Mouse (Mus musculus) testis, adult 2 months (tissue): ENCODE measurements around the gene Sirt7. TPM values are rescaled to one million over a fixed set of nuclear protein-coding genes. Genes with fewer than 3 reads are reported as not detected.

ENCODE experiments used
- H3K27ac ChIP-seq: fragments of 200-500 bp; 2 replicates; pipeline ENCODE4 v1.5.1; 2012; ENCODE audit warnings: low read depth, low read length; ENCODE audit not compliant: control insufficient read depth, insufficient read depth
- H3K27me3 ChIP-seq: fragments of 200-500 bp; 2 replicates; pipeline ENCODE4 v1.6.1; 2012; ENCODE audit warnings: mild to moderate bottlenecking, low read length, moderate library complexity; ENCODE audit not compliant: control insufficient read depth, insufficient read depth
- H3K36me3 ChIP-seq: fragments of 200-500 bp; 2 replicates; pipeline ENCODE4 v1.6.1; 2012; ENCODE audit warnings: mild to moderate bottlenecking, low read length; ENCODE audit not compliant: control insufficient read depth, insufficient read depth
- H3K4me1 ChIP-seq: fragments of 200-500 bp; 2 replicates; pipeline ENCODE4 v1.6.1; 2012; ENCODE audit warnings: low read length; ENCODE audit not compliant: control insufficient read depth, insufficient read depth
- H3K4me3 ChIP-seq: fragments of 200-500 bp; 2 replicates; pipeline ENCODE4 v1.5.1; 2012; ENCODE audit warnings: low read depth, mild to moderate bottlenecking, low read length, moderate library complexity, mixed read lengths; ENCODE audit not compliant: control insufficient read depth
- CTCF ChIP-seq: fragments of 200-500 bp; IDR thresholded peaks from 2 replicates; pipeline ENCODE4 v1.5.1; 2012; ENCODE audit warnings: low read depth, mild to moderate bottlenecking, inconsistent platforms, low read length, moderate library complexity; ENCODE audit not compliant: control insufficient read depth, insufficient read depth, insufficient replicate concordance
- POLR2A ChIP-seq: fragments of 200-500 bp; IDR thresholded peaks from 2 replicates; pipeline ENCODE4 v1.6.1; 2012; ENCODE audit warnings: low read depth, mild to moderate bottlenecking, inconsistent platforms, low read length, moderate library complexity; ENCODE audit not compliant: control insufficient read depth
- polyA plus RNA-seq: library from polyadenylated mRNA; depleted of rRNA; stranded (reverse); fragments of >200 nt; gene quantifications from 2 replicates; pipeline ENCODE4 v1.2.3, GENCODE M21; 2012

Sirt7 gene
- polyA plus RNA-seq, 1 experiment, result 23.9 TPM

DNA sequence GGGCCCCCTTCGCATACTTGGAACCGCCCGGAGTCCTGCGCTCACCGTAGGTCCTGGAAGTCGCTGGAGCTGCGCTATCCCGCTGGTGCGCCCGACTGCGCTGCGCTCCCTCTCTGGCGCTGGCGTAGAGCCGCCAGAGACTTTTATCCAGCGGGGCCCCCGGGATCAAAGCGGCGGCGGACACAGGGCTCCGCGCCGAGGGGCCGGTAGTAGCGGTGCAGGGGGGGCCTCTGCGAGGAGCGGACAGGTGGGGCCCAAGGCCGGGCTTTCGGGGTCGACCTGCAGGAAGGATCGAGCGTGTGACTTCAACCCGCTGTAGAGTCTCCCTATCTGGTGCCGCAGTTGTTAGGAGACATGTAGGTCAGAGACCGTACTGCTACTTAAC lies 36.0 kb upstream of the Sirt7 start, which contains the start of gene Notum:
Notum (minus strand) TSS at position 100 of the 385 bp plus-strand sequence.
- no peak within 1 kb of the TSS for H3K27ac ChIP-seq
- H3K4me1 ChIP-seq, result peaks cover 13% of the 10 kb centered on the region
- no peaks in the 10 kb centered on the region; the same call in 1 of the 2 replicates for H3K27me3 ChIP-seq
- no peak for TF ChIP-seq CTCF
- no peak for TF ChIP-seq POLR2A
- H3K36me3 ChIP-seq, result no peaks in the 10 kb centered on the region
- peak within 1 kb of the TSS; percentile 19 for H3K4me3 ChIP-seq

DNA sequence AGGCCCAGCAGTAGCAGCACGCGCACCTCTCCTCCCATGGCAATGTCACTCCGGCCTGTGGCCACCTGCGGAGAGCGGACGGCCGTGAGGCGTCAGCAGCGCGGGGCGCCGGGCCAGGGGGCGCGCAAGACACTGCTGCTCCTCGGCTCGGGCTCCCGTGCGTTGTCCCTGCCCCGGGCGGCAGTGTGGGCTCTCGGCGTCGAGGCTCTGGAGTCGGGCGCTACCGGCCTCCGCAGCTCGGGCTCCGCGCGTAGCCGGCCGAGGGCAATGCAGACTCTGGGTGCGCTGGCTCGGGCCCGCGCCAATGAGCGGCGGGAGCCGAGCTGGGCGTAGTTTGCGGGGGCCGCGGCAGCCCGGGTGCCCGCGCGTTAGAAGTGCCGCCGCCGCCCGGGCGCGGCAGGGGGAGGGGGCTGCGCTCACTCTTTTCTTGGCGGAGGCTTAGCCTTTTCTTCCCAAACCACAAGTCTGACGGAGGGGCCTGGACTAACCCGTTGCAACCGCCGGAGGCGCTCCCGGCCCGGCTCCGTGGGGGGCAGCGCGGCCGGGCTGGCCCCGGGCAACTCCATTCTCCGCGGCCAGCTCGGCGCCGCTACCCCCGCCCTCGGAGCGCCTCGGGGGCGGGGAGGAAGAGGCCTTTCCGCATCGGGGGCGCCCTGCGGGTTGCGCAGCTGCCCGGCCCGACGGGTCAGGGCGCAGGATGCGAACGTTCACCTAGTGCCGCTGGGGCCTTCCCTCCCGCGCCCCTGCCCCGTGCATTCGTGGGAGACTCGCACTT lies 35.4 kb upstream of the Sirt7 start:
- Histone ChIP-seq H3K27ac (no peak overlapping the region), H3K4me3 (peak overlapping the region; percentile 19), H3K36me3 (no peaks in the 10 kb centered on the region), H3K4me1 (peaks cover 13% of the 10 kb centered on the region), H3K27me3 (no peaks in the 10 kb centered on the region; the same call in 1 of the 2 replicates)
- TF ChIP-seq CTCF (no peak), POLR2A (no peak)

DNA sequence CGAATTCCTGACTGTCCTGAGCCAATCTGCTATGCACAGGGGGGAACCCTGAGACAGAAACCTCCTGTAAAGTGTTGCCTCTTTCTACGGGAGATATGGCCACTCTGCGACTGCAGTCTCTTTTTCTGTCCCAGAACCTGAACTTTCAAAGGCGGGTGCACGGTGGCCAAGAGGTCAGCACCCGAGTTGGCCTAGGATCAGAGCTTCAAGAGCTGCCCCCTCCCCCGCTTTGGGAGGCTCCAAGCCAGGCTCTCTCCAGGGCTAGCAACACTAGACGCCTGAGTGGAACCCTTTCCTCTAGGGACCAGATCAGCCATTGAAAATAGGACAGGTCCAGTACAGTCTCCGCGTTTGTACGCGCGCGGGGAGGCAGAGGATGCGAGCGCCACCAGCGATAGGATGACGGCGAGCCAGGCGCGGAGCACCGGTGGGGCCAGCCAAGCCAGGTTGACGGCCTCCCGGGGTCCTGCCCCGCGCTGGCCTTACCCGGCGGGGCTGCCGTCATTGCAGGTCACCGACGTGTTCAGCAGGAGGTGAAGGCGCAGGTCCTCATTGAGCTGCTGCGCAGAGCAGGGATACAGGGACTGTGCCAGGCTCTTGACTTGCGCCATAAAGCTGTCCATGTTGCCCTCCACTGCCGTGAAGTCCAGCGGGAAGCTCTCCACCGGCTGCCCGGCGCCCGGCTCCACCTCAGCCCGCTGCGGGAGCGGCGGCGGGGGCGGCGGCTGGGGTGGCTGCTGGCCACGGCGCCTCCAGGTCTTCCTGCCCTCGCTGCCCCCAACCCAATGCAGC lies 34.7 kb upstream of the Sirt7 start:
- TF ChIP-seq CTCF (no peak), POLR2A (no peak)
- Histone ChIP-seq H3K4me1 (peaks cover 13% of the 10 kb centered on the region), H3K27me3 (no peaks in the 10 kb centered on the region; the same call in 1 of the 2 replicates), H3K27ac (no peak overlapping the region), H3K4me3 (peak overlapping the region; percentile 19; the same call in 1 of the 2 replicates), H3K36me3 (no peaks in the 10 kb centered on the region)

DNA sequence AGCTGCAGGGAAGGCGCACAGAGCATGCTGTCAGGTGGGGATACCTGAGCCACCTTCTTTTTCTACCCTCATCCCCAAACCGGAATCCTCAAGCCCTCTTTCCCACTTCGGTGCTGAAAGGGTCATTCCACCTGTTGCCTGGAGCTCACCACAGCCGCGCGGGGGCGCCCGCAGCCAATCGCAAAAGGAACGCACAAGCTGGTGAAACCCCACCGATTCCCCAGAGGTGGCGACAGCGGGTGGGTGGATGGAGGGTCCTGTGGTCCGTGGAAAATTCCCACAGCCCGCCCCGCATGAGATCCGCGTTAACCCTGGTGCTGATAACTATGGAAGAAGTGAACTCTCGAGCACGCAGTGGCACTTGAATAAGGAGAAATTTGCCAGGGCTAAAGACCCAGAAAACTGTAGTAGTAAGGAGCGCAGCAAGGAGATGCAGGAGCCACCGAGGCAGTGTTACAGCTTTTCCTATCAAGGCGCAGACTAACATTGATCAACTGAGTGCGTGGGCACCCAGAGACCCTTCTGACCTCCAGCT lies 33.9 kb upstream of the Sirt7 start:
- peak; percentile 25; the same call in 1 of the 2 replicates for TF ChIP-seq CTCF
- TF ChIP-seq POLR2A, result no peak
- no peaks in the 10 kb centered on the region for H3K36me3 ChIP-seq
- H3K4me3 ChIP-seq, result no peak overlapping the region
- H3K27ac ChIP-seq, result no peak overlapping the region
- H3K4me1 ChIP-seq, result peaks cover 13% of the 10 kb centered on the region
- no peaks in the 10 kb centered on the region; the same call in 1 of the 2 replicates for H3K27me3 ChIP-seq

DNA sequence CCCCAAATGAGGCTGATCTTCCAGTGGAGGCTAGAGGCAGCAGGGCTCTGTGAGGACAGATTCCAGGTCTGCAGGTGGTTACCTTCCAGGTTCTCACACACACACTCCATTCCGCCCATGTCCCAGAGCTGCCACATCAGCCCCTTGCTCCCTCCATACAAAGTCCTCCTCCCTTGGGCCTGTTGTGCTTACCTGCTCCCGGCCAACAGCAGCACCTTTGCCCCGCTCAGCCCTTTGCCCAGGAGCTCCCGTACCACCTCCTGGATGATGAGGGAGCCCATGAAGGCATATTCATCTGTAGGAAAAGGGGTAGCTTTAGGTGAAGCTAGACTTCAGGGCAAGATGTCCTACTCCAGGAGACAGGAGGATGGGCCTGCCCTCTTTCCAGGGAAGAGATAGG lies 32.3 kb upstream of the Sirt7 start:
- H3K27me3 ChIP-seq, result no peaks in the 10 kb centered on the region; the same call in 1 of the 2 replicates
- H3K27ac ChIP-seq, result no peak overlapping the region
- H3K4me1 ChIP-seq, result peaks cover 13% of the 10 kb centered on the region
- no peak overlapping the region for H3K4me3 ChIP-seq
- no peak for TF ChIP-seq CTCF
- TF ChIP-seq POLR2A, result no peak
- no peaks in the 10 kb centered on the region for H3K36me3 ChIP-seq

DNA sequence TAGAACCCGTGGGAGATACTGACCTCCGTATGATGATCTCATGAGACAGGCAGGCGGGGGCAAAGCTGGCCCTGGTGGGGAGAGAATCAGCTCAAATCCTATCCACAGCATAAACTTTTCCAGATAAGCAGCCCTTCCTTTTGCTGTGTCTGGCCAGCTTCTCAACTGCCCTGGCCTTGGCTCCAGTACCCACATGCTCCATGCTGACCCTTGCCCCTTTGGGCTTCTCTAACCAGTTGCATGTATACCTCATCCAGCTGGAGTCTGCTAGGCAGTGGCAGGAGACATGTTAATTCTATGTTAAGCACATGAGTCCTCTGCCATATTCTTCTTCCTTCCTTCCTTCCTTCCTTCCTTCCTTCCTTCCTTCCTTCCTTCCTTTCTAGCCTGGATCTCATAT lies 29.7 kb upstream of the Sirt7 start:
- H3K4me3 ChIP-seq, result no peak overlapping the region
- peaks cover 6% of the 10 kb centered on the region for H3K4me1 ChIP-seq
- no peaks in the 10 kb centered on the region for H3K36me3 ChIP-seq
- H3K27me3 ChIP-seq, result no peaks in the 10 kb centered on the region
- no peak overlapping the region for H3K27ac ChIP-seq
- no peak for TF ChIP-seq POLR2A
- TF ChIP-seq CTCF, result no peak

DNA sequence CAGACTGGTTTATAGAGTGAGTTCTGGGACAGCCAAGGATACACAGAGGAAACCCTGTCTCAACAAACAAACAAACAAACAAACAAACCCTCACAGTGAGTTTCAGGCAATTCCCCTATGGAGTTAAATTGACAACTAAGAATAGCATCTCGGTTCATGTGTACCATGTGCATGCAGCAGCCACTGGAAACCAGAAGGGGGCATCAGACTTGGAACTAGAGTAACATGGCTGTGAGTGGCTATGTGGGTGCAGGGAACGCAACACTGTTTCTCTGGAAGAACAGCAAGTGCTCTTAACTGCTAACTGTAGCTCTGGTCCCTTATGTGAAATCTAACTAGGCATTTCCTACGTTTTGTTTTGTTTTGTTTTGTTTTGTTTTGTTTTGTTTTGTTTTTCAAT lies 26.8 kb upstream of the Sirt7 start:
- TF ChIP-seq CTCF (no peak), POLR2A (no peak)
- Histone ChIP-seq H3K27ac (no peak overlapping the region), H3K36me3 (no peaks in the 10 kb centered on the region), H3K27me3 (0 out of 2 replicates have a peak, but pooled peaks cover 2% of the 10 kb centered on the region), H3K4me3 (no peak overlapping the region), H3K4me1 (peaks cover 8% of the 10 kb centered on the region)
